Mouse (Mus musculus): ENCODE measurements around the gene Tsga10. TPM values are rescaled to one million over a fixed set of nuclear protein-coding genes. Genes with fewer than 3 reads are reported as not detected.

Gene Tsga10
- polyA plus RNA-seq, 1 experiment from 2014 or later: 16.7 TPM

DNA sequence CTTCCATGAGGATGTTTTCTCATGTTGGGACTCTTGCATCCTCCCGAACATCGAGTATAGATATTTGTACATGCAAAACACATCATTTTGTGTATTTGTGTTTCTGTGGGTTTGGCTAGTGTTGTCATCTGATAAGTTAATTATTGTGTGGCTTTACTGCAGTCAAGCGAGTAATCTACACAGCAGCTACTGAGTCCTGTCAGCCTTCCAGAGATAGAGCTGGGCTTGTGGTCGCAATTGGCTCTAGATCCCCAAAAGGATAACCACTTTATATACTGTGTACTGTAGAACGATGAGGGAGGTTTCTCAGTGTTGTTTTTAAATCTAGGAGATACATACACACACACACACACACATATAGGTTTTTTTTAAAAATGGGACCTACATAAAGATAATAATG is 130.3 kb downstream of the Tsga10 start:
- H3K4me3 ChIP-seq (ENCODE audit: low read depth, low read length): no peak overlapping the region
- H3K9me3 ChIP-seq (ENCODE audit: control insufficient read depth, low read length): no peaks in the 10 kb centered on the region
- no peak overlapping the region for H3K4me2 ChIP-seq (ENCODE audit: low read depth)
- H3K27me3 ChIP-seq (ENCODE audit: control insufficient read depth, insufficient read depth, low read length): no peaks in the 10 kb centered on the region
- ATAC-seq (ENCODE audit: insufficient read depth, low FRiP score, low TSS enrichment): no peak
- no peak for DNase-seq (ENCODE audit: low spot score)
- H3K4me1 ChIP-seq (ENCODE audit: control insufficient read depth, insufficient read depth, low read length): no peaks in the 10 kb centered on the region
- WGBS: 93% methylated on average over 5 of the region's 5 CpGs
- H3K36me3 ChIP-seq (ENCODE audit: control insufficient read depth, insufficient read depth, low read length): no peaks in the 10 kb centered on the region
- no peak overlapping the region for H3K9ac ChIP-seq (ENCODE audit: low read length)
- no peak overlapping the region for H3K27ac ChIP-seq (ENCODE audit: low read depth, low read length)

DNA sequence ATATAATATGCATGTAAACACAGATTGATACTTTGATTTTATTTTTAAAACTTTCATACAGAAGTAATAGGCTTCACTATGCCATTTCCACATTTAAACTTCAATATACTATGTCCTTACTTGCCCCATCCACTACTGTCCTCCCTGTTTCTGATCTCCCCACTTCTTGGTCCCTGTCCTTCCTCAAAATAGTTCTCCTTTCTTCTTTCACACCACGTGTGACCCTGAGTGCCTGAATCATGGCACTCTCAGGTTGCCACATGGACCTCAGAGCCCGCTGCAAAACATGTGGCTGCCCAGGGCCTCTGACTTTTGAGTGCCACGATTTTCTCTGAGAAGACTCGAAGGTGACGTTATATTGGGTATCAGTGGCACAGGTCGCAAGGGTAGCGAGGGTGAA is 131.4 kb downstream of the Tsga10 start:
- 78% methylated on average over 7 of the region's 7 CpGs for WGBS
- H3K4me1 ChIP-seq (ENCODE audit: control insufficient read depth, insufficient read depth, low read length): no peaks in the 10 kb centered on the region
- no peak overlapping the region for H3K4me3 ChIP-seq (ENCODE audit: low read depth, low read length)

GRCm38 (mm10) chr1:37729353-37729752 is 136.9 kb downstream of the Tsga10 start:
- ATAC-seq (ENCODE audit: insufficient read depth, low FRiP score, low TSS enrichment) (no peak), DNase-seq (ENCODE audit: low spot score) (no peak)
- no peaks in the 10 kb centered on the region for H3K27me3 ChIP-seq (ENCODE audit: control insufficient read depth, insufficient read depth, low read length)
- H3K4me3 ChIP-seq (ENCODE audit: low read depth, low read length): no peak overlapping the region
- no peaks in the 10 kb centered on the region for H3K9me3 ChIP-seq (ENCODE audit: control insufficient read depth, low read length)
- H3K4me1 ChIP-seq (ENCODE audit: control insufficient read depth, insufficient read depth, low read length): no peaks in the 10 kb centered on the region
- H3K27ac ChIP-seq (ENCODE audit: low read depth, low read length): no peak overlapping the region
- H3K36me3 ChIP-seq (ENCODE audit: control insufficient read depth, insufficient read depth, low read length): no peaks in the 10 kb centered on the region
- H3K9ac ChIP-seq (ENCODE audit: low read length): no peak overlapping the region
- no peak overlapping the region for H3K4me2 ChIP-seq (ENCODE audit: low read depth)
- 95% methylated on average over 8 of the region's 8 CpGs for WGBS

More for the DNA sequence above, 131.4 kb downstream of the Tsga10 start:
- ATAC-seq (ENCODE audit: insufficient read depth, low FRiP score, low TSS enrichment): no peak
- no peaks in the 10 kb centered on the region for H3K36me3 ChIP-seq (ENCODE audit: control insufficient read depth, insufficient read depth, low read length)
- no peak overlapping the region for H3K9ac ChIP-seq (ENCODE audit: low read length)
- no peak for DNase-seq (ENCODE audit: low spot score)
- no peaks in the 10 kb centered on the region for H3K9me3 ChIP-seq (ENCODE audit: control insufficient read depth, low read length)
- H3K27ac ChIP-seq (ENCODE audit: low read depth, low read length): no peak overlapping the region
- no peak overlapping the region for H3K4me2 ChIP-seq (ENCODE audit: low read depth)
- no peaks in the 10 kb centered on the region for H3K27me3 ChIP-seq (ENCODE audit: control insufficient read depth, insufficient read depth, low read length)

DNA sequence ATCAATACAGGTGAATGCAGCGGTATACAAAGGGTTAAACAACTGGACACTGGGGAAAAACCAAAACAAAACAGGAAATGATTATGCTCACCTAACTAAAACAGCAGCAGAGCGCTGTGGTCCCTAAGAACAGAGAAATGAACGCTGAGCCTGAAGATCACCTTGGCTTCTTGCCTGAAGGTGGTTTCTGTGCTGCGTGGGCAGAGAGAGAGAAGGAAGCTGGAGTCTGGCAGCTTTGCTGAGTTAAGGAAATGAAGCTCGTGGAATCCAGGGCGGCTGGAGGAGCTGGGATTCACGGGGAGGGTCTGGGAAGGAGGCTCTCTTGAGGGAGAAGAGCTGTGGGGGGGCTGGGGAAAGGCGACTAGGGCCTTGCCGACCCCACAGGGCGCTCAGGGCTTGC is 138.2 kb downstream of the Tsga10 start:
- ATAC-seq (ENCODE audit: insufficient read depth, low FRiP score, low TSS enrichment): no peak
- H3K4me1 ChIP-seq (ENCODE audit: control insufficient read depth, insufficient read depth, low read length): no peaks in the 10 kb centered on the region
- H3K4me2 ChIP-seq (ENCODE audit: low read depth): no peak overlapping the region
- H3K27me3 ChIP-seq (ENCODE audit: control insufficient read depth, insufficient read depth, low read length): no peaks in the 10 kb centered on the region
- no peak for DNase-seq (ENCODE audit: low spot score)
- H3K4me3 ChIP-seq (ENCODE audit: low read depth, low read length): no peak overlapping the region
- H3K9ac ChIP-seq (ENCODE audit: low read length): no peak overlapping the region
- H3K9me3 ChIP-seq (ENCODE audit: control insufficient read depth, low read length): no peaks in the 10 kb centered on the region
- 74% methylated on average over 10 of the region's 10 CpGs for WGBS
- H3K27ac ChIP-seq (ENCODE audit: low read depth, low read length): no peak overlapping the region
- no peaks in the 10 kb centered on the region for H3K36me3 ChIP-seq (ENCODE audit: control insufficient read depth, insufficient read depth, low read length)

- 77% methylated on average over 8 of the region's 8 CpGs for WGBS
- Histone ChIP-seq H3K4me2 (ENCODE audit: low read depth) (no peak overlapping the region), H3K4me1 (ENCODE audit: control insufficient read depth, insufficient read depth, low read length) (no peaks in the 10 kb centered on the region), H3K27me3 (ENCODE audit: control insufficient read depth, insufficient read depth, low read length) (no peaks in the 10 kb centered on the region), H3K9me3 (ENCODE audit: control insufficient read depth, low read length) (no peaks in the 10 kb centered on the region), H3K4me3 (ENCODE audit: low read depth, low read length) (no peak overlapping the region), H3K36me3 (ENCODE audit: control insufficient read depth, insufficient read depth, low read length) (no peaks in the 10 kb centered on the region), H3K9ac (ENCODE audit: low read length) (no peak overlapping the region), H3K27ac (ENCODE audit: low read depth, low read length) (no peak overlapping the region)
- ATAC-seq (ENCODE audit: insufficient read depth, low FRiP score, low TSS enrichment): no peak
- no peak for DNase-seq (ENCODE audit: low spot score)
Observed at GRCm38 (mm10) chr1:37727186-37727585, 139.0 kb downstream of the Tsga10 start.

GRCm38 (mm10) chr1:37726426-37726825 is 139.8 kb downstream of the Tsga10 start:
- H3K36me3 ChIP-seq (ENCODE audit: control insufficient read depth, insufficient read depth, low read length): no peaks in the 10 kb centered on the region
- no peak overlapping the region for H3K27ac ChIP-seq (ENCODE audit: low read depth, low read length)
- H3K27me3 ChIP-seq (ENCODE audit: control insufficient read depth, insufficient read depth, low read length): no peaks in the 10 kb centered on the region; the same call in 1 of the 2 replicates
- H3K4me3 ChIP-seq (ENCODE audit: low read depth, low read length): no peak overlapping the region
- H3K4me2 ChIP-seq (ENCODE audit: low read depth): no peak overlapping the region
- H3K9me3 ChIP-seq (ENCODE audit: control insufficient read depth, low read length): no peaks in the 10 kb centered on the region
- 80% methylated on average over 8 of the region's 8 CpGs for WGBS
- H3K4me1 ChIP-seq (ENCODE audit: control insufficient read depth, insufficient read depth, low read length): no peaks in the 10 kb centered on the region
- ATAC-seq (ENCODE audit: insufficient read depth, low FRiP score, low TSS enrichment) (no peak), DNase-seq (ENCODE audit: low spot score) (no peak)
- H3K9ac ChIP-seq (ENCODE audit: low read length): no peak overlapping the region

GRCm38 (mm10) chr1:37725880-37726279 is 140.3 kb downstream of the Tsga10 start:
- H3K4me3 ChIP-seq (ENCODE audit: low read depth, low read length): no peak overlapping the region
- H3K9ac ChIP-seq (ENCODE audit: low read length): no peak overlapping the region
- no peak overlapping the region for H3K27ac ChIP-seq (ENCODE audit: low read depth, low read length)
- peaks cover under 1% of the 10 kb centered on the region; the same call in 1 of the 2 replicates for H3K27me3 ChIP-seq (ENCODE audit: control insufficient read depth, insufficient read depth, low read length)
- ATAC-seq (ENCODE audit: insufficient read depth, low FRiP score, low TSS enrichment): no peak
- 80% methylated on average over 12 of the region's 12 CpGs for WGBS
- no peaks in the 10 kb centered on the region for H3K36me3 ChIP-seq (ENCODE audit: control insufficient read depth, insufficient read depth, low read length)
- H3K9me3 ChIP-seq (ENCODE audit: control insufficient read depth, low read length): no peaks in the 10 kb centered on the region
- DNase-seq (ENCODE audit: low spot score): no peak
- no peaks in the 10 kb centered on the region for H3K4me1 ChIP-seq (ENCODE audit: control insufficient read depth, insufficient read depth, low read length)
- no peak overlapping the region for H3K4me2 ChIP-seq (ENCODE audit: low read depth)

DNA sequence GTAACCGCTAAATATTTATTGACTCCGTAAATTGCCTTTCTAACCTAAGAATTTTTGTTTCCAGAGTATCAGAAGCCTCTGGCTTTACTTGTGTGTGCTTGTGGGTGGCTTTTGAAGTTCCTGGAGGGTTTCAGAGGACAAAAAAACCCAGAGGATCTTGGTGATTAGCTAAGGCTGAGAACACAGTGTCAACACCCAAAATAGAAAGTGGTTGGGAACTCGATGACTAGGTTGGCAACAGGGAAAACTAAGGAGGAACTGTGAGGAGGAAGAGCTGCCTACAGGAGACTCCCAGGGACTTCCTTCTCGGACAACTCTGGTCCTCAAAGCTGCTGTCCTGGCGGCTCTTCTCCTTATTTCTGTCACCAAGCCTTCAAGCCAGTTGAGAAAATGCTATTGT is 145.1 kb downstream of the Tsga10 start:
- H3K27me3 ChIP-seq (ENCODE audit: control insufficient read depth, insufficient read depth, low read length): peaks cover 15% of the 10 kb centered on the region; the same call in 1 of the 2 replicates
- peaks cover 8% of the 10 kb centered on the region for H3K4me1 ChIP-seq (ENCODE audit: control insufficient read depth, insufficient read depth, low read length)
- no peak overlapping the region for H3K9ac ChIP-seq (ENCODE audit: low read length)
- no peak overlapping the region for H3K27ac ChIP-seq (ENCODE audit: low read depth, low read length)
- no peak overlapping the region for H3K4me3 ChIP-seq (ENCODE audit: low read depth, low read length)
- no peak overlapping the region for H3K4me2 ChIP-seq (ENCODE audit: low read depth)
- 74% methylated on average over 5 of the region's 5 CpGs for WGBS
- DNase-seq (ENCODE audit: low spot score): no peak
- no peaks in the 10 kb centered on the region for H3K36me3 ChIP-seq (ENCODE audit: control insufficient read depth, insufficient read depth, low read length)
- H3K9me3 ChIP-seq (ENCODE audit: control insufficient read depth, low read length): no peaks in the 10 kb centered on the region
- ATAC-seq (ENCODE audit: insufficient read depth, low FRiP score, low TSS enrichment): no peak

DNA sequence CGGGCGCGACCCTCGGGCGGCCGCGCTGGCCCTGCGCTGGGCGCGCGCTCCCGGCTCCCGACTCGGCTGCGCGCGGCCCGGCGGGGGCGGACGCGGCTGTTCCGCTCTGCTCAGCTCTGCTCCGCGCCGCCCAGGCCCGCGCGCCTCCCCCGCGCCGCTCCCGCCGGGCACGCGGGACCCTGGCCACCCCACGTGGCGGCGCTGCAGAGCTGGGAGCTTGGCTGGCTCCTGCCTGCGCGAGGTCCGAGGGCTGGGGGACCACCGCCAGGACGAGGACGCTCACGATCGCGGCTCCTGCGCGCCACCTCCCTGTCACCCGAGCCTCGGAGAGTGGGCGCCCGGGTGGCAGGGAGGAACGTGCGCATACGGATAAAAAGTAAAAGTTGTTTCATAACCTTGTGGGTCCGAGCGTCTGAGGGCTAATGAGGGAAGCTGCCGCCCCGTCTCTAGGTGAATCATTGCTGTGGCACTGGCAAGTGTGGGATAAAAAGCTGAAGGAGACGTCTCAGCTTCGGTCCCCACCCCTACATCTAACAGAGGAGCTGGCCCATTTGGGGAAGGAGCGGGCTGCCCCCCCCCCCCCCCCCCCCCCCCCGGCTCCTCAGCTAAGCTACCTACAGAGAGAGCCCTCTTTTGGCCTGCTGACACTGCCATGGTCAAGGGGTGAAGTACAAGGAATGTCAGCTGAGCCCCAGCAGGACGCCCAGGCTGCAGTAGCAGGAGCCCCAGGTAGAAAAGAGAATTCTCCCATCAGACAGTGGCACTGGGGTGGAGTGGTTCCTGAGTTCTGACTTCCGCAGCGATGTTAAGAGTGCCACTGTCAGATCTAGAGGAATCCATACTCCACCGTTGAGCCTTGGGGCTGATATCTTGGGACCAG is 146.2 kb downstream of the Tsga10 start, which contains the start of gene 2010300C02Rik:
Gene 2010300C02Rik, minus strand, starts transcription at position 325 of the 880 bp plus-strand sequence.
- DNase-seq (ENCODE audit: low spot score): peak; percentile 74
- peak within 1 kb of the TSS; percentile 50 for H3K9ac ChIP-seq (ENCODE audit: low read length)
- WGBS: 1% methylated on average over 30 of the region's 69 CpGs
- H3K4me3 ChIP-seq (ENCODE audit: low read depth, low read length): peak within 1 kb of the TSS; percentile 61
- H3K36me3 ChIP-seq (ENCODE audit: control insufficient read depth, insufficient read depth, low read length): no peaks in the 10 kb centered on the region
- peaks cover 8% of the 10 kb centered on the region for H3K4me1 ChIP-seq (ENCODE audit: control insufficient read depth, insufficient read depth, low read length)
- H3K27ac ChIP-seq (ENCODE audit: low read depth, low read length): no peak within 1 kb of the TSS
- H3K27me3 ChIP-seq (ENCODE audit: control insufficient read depth, insufficient read depth, low read length): peaks cover 15% of the 10 kb centered on the region; the same call in 1 of the 2 replicates
- no peaks in the 10 kb centered on the region for H3K9me3 ChIP-seq (ENCODE audit: control insufficient read depth, low read length)
- peak within 1 kb of the TSS; percentile 95 for H3K4me2 ChIP-seq (ENCODE audit: low read depth)
- ATAC-seq (ENCODE audit: insufficient read depth, low FRiP score, low TSS enrichment): peak; percentile 77

All from neural tube, embryonic 11.5 days (tissue).